Mouse (Mus musculus) ES-E14 (cell line): ENCODE measurements around the gene Cdk17.

Source experiments
- CHD2 ChIP-seq: IDR thresholded peaks from 2 replicates; pipeline ENCODE4 v1.6.1; 2014; ENCODE audit warnings: mild to moderate bottlenecking, low read depth, low read length, inconsistent platforms
- HCFC1 ChIP-seq: IDR thresholded peaks from 2 replicates; pipeline ENCODE4 v1.6.1; 2012; ENCODE audit warnings: low read length, inconsistent platforms, borderline replicate concordance; ENCODE audit not compliant: insufficient read depth
- MAFK ChIP-seq: IDR thresholded peaks from 2 replicates; pipeline ENCODE4 v1.6.1; 2014; ENCODE audit warnings: mild to moderate bottlenecking, low read depth, low read length, inconsistent platforms; ENCODE audit not compliant: insufficient read depth
- ZC3H11A ChIP-seq: IDR thresholded peaks from 2 replicates; pipeline ENCODE4 v1.6.1; 2012; ENCODE audit warnings: low read depth, mild to moderate bottlenecking, inconsistent platforms, low read length, borderline replicate concordance
- ZNF384 ChIP-seq: IDR thresholded peaks from 2 replicates; pipeline ENCODE4 v1.6.1; 2012; ENCODE audit warnings: low read depth, low read length, inconsistent platforms

DNA sequence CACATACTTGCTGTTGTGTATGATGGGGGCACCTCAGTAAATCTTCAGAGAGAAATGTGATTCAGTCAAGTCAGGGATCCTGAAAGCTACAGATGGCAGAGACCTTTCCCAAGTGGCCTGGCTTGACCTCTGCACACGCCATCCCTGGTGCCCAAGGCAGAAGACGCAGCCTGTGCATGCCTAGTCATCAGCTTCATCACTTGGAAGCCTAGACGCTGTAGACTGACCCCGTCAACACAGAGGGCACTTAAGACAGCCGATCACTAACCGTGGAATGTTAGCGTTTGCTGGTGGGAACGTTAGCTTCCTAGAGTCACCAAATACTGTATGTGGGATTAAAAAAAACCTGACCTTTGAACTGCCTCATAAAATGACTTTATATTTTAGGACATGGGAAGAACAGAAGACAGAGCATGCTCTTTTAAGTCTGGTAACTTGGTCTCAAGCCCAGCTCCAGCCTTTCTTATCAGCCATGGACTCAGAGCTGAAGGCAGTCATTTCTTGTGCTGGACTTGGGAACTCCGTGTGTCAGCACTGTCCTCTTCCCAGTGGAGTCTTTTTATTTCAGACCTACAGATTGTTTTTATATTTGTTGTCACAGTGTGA lies 78.6 kb downstream of the Cdk17 start:
- no peak for TF ChIP-seq HCFC1
- no peak for TF ChIP-seq ZC3H11A
- no peak for TF ChIP-seq MAFK
- no peak for TF ChIP-seq ZNF384
- TF ChIP-seq CHD2: no peak
